Comparison of ENCODE assay signal across 10 mouse cellular contexts in the genomic region with DNA sequence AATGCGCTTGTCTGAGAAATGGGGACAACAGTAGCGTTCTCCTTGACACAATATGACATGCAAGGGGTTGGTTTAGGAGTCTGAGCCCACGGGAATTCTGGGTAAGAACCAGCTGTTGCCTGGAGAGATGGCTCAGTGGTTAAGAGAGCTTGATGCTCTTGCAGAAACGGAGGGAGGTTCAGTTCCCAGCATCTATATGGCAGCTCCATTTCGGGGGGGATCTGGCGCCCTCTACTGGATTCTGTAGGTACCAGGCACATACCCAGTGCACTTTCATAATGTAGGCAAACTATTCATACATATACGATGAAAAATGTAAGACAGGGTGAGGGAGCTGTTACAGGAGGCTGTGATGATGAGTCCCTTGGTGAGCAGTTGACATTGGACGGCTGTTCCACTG.
DNase-seq lines count a peak whose midpoint lies in the region; ATAC-seq and TF ChIP-seq lines count a peak whose summit lies in the region.
"Had no signal": no experiment of that assay in that cellular context is flagged by ENCODE, and none has a peak within 500 bp of the region (broad histone marks: within the 10 kb centered on the region; RNA-seq: fewer than 3 reads in every experiment).

No protein-coding gene starts in this region.

- TF ChIP-seq RAD21 in MEL (IDR thresholded peaks at IDR 0.05; ENCODE audit: low read depth, low read length): peak; percentile 80

- peaks cover 9% of the 10 kb centered on the region for H3K4me1 ChIP-seq in kidney, embryonic 16.5 days (ENCODE audit: insufficient read depth, low read length)
- peaks cover 2 to 5% of the 10 kb centered on the region in 2 experiments; a peak in 2 of 4 replicates for H3K4me1 ChIP-seq in MEL (ENCODE audit: control insufficient read depth in 1 of 2, insufficient read depth in 2 of 2, low read length in 2 of 2)

- H3K36me3 ChIP-seq in kidney, embryonic 16.5 days (ENCODE audit: insufficient read depth, low read length): no peaks in the 10 kb centered on the region
- H3K36me3 ChIP-seq in MEL (ENCODE audit: control insufficient read depth in 1 of 2, insufficient read depth in 2 of 2, low read length in 2 of 2): no peaks in the 10 kb centered on the region; a peak in 1 of 4 replicates
- H3K36me3 ChIP-seq in splenic B cell, adult 2 months (ENCODE audit: control insufficient read depth, insufficient read depth, low read length, poor library complexity, severe bottlenecking): no peaks in the 10 kb centered on the region
- H3K36me3 ChIP-seq: embryonic facial prominence, embryonic 15.5 days; limb, embryonic 15.5 days had no signal

- WGBS in kidney, embryonic 16.5 days: 44% methylated on average over 8 of the region's 8 CpGs

- no peak for TF ChIP-seq EP300 in MEL (IDR thresholded peaks at IDR 0.05; ENCODE audit: low read depth in 1 of 2, low read length in 2 of 2)

- no peaks in the 10 kb centered on the region for H3K79me2 ChIP-seq in MEL (ENCODE audit: control insufficient read depth, insufficient read depth, low read length, poor library complexity)

- no peaks in the 10 kb centered on the region for H3K27me3 ChIP-seq in kidney, embryonic 16.5 days (ENCODE audit: insufficient read depth, low read length)
- peaks cover 0 to 1% of the 10 kb centered on the region in 2 experiments; a peak in 1 of 4 replicates for H3K27me3 ChIP-seq in MEL (ENCODE audit: control insufficient read depth in 1 of 2, insufficient read depth in 2 of 2, low read length in 2 of 2)
- no peaks in the 10 kb centered on the region for H3K27me3 ChIP-seq in splenic B cell, adult 2 months (ENCODE audit: control insufficient read depth, insufficient read depth, low read length, poor library complexity, severe bottlenecking)
- H3K27me3 ChIP-seq: embryonic facial prominence, embryonic 15.5 days; limb, embryonic 15.5 days had no signal

- ATAC-seq in kidney, embryonic 16.5 days (ENCODE audit: low FRiP score, low TSS enrichment): no peak
- ATAC-seq in frontal cortex, adult (ENCODE audit: low TSS enrichment): peak; percentile 83
- peak; percentile 66 for ATAC-seq in megakaryocyte-erythroid progenitor cell, adult 5-6 weeks (replicated peaks; ENCODE audit: low FRiP score, low TSS enrichment, poor library complexity, severe bottlenecking)

- peak; percentile 13 for DNase-seq in kidney, adult 11 months
- peak; percentile 81 for DNase-seq in MEL (ENCODE audit: low read depth, low spot score)
- DNase-seq in cerebellum, adult 11-12 months: peak; percentile 28
- peak; percentile 31 to 42 for DNase-seq in layer of hippocampus, postnatal 36 days
- peak; percentile 78 for DNase-seq in splenic B cell, adult 2 months (ENCODE audit: low read depth, low spot score)

- peak; percentile 87 to 95 (median 91) for TF ChIP-seq CTCF in MEL (IDR thresholded peaks at IDR 0.05 in 2 of 3, conservative IDR thresholded peaks at IDR 0.05 in 1 of 3; ENCODE audit: control insufficient read depth in 1 of 3, insufficient read depth in 1 of 3, low read depth in 2 of 3, low read length in 3 of 3, poor library complexity in 1 of 3, severe bottlenecking in 1 of 3)

- TF ChIP-seq POLR2A in MEL (IDR thresholded peaks at IDR 0.05; ENCODE audit: control insufficient read depth in 1 of 2, insufficient read depth in 1 of 2, low read depth in 1 of 2, low read length in 2 of 2, poor library complexity in 1 of 2): no peak

- H3K4me2 ChIP-seq in kidney, embryonic 16.5 days (replicated peaks; ENCODE audit: low read depth, low read length): no peak overlapping the region
- H3K4me2 ChIP-seq: embryonic facial prominence, embryonic 15.5 days; limb, embryonic 15.5 days had no signal

- no peak overlapping the region for H3K27ac ChIP-seq in kidney, embryonic 16.5 days (ENCODE audit: low read length)
- H3K27ac ChIP-seq in MEL (ENCODE audit: control insufficient read depth, low read depth, low read length): no peak overlapping the region
- H3K27ac ChIP-seq: embryonic facial prominence, embryonic 15.5 days; limb, embryonic 15.5 days had no signal

- no peaks in the 10 kb centered on the region for H3K9me3 ChIP-seq in kidney, embryonic 16.5 days (ENCODE audit: low read length)
- no peaks in the 10 kb centered on the region for H3K9me3 ChIP-seq in MEL (replicated peaks; ENCODE audit: insufficient read depth, low read length)
- H3K9me3 ChIP-seq: embryonic facial prominence, embryonic 15.5 days; limb, embryonic 15.5 days had no signal

- H3K4me3 ChIP-seq in kidney, embryonic 16.5 days (ENCODE audit: low read length): no peak overlapping the region
- H3K4me3 ChIP-seq in MEL (ENCODE audit: control insufficient read depth in 1 of 2, insufficient read depth in 1 of 2, low read depth in 2 of 2, low read length in 2 of 2): peak overlapping the region in 1 of 2 experiments; percentile 29; a peak in 1 of 4 replicates
- H3K4me3 ChIP-seq: embryonic facial prominence, embryonic 15.5 days; limb, embryonic 15.5 days had no signal

- no peak overlapping the region for H3K9ac ChIP-seq in kidney, embryonic 16.5 days (replicated peaks; ENCODE audit: low read length)
- H3K9ac ChIP-seq in MEL (ENCODE audit: control insufficient read depth, low read depth, low read length, poor library complexity, severe bottlenecking): peak overlapping the region; percentile 54
- H3K9ac ChIP-seq: embryonic facial prominence, embryonic 15.5 days; limb, embryonic 15.5 days had no signal

TF ChIP-seq in MEL, 35 proteins besides CTCF, POLR2A, EP300 and RAD21:
- TF ChIP-seq MYC (IDR thresholded peaks at IDR 0.05; ENCODE audit: low read depth, low read length) (no peak), E2F4 (IDR thresholded peaks at IDR 0.05; ENCODE audit: borderline replicate concordance, low read depth, low read length) (no peak), CHD2 (IDR thresholded peaks at IDR 0.05; ENCODE audit: low read length) (no peak), CHD1 (IDR thresholded peaks at IDR 0.05; ENCODE audit: low read depth, low read length) (no peak), ZKSCAN1 (IDR thresholded peaks at IDR 0.05; ENCODE audit: low read depth, low read length) (no peak), TBP (IDR thresholded peaks at IDR 0.05; ENCODE audit: low read depth, low read length) (no peak), HCFC1 (IDR thresholded peaks at IDR 0.05; ENCODE audit: low read depth, low read length) (0 out of 2 replicates have a peak, but pooled peaks have one; percentile 16), GATA1 (IDR thresholded peaks at IDR 0.05; ENCODE audit: low read depth, low read length) (no peak), GABPA (IDR thresholded peaks at IDR 0.05; ENCODE audit: low read depth, low read length) (no peak), ZMIZ1 (IDR thresholded peaks at IDR 0.05; ENCODE audit: low read depth, low read length) (no peak), TAL1 (IDR thresholded peaks at IDR 0.05; ENCODE audit: low read length) (no peak), MAX (IDR thresholded peaks at IDR 0.05; ENCODE audit: low read length) (no peak), ETS1 (IDR thresholded peaks at IDR 0.05; ENCODE audit: low read depth, low read length) (no peak), MAFK (IDR thresholded peaks at IDR 0.05; ENCODE audit: borderline replicate concordance, low read depth, low read length) (no peak), MYB (IDR thresholded peaks at IDR 0.05; ENCODE audit: low read depth, low read length) (no peak), ZNF384 (IDR thresholded peaks at IDR 0.05; ENCODE audit: low read depth, low read length) (no peak), MAZ (IDR thresholded peaks at IDR 0.05; ENCODE audit: low read depth, low read length) (peak; percentile 39; the same call in 1 of the 2 replicates), NELFE (IDR thresholded peaks at IDR 0.05; ENCODE audit: low read depth, low read length) (no peak), BHLHE40 (IDR thresholded peaks at IDR 0.05; ENCODE audit: borderline replicate concordance, low read depth, low read length) (no peak), SIN3A (IDR thresholded peaks at IDR 0.05; ENCODE audit: low read length) (no peak), POLR2AphosphoS5 (IDR thresholded peaks at IDR 0.05; ENCODE audit: borderline replicate concordance, low read depth, low read length) (no peak), TCF12 (IDR thresholded peaks at IDR 0.05; ENCODE audit: low read depth, low read length) (no peak), JUND (IDR thresholded peaks at IDR 0.05; ENCODE audit: low read depth, low read length) (0 out of 2 replicates have a peak, but pooled peaks have one; percentile 12), ZC3H11A (IDR thresholded peaks at IDR 0.05; ENCODE audit: low read depth, low read length) (peak; percentile 59), USF1 (IDR thresholded peaks at IDR 0.05; ENCODE audit: low read depth, low read length) (no peak), NRF1 (IDR thresholded peaks at IDR 0.05; ENCODE audit: insufficient read depth, low read depth, low read length, poor library complexity, severe bottlenecking) (no peak), SMC3 (IDR thresholded peaks at IDR 0.05; ENCODE audit: low read depth, low read length) (peak; percentile 77), KAT2A (conservative IDR thresholded peaks at IDR 0.05; ENCODE audit: low read depth, low read length) (no peak), USF2 (IDR thresholded peaks at IDR 0.05; ENCODE audit: borderline replicate concordance in 1 of 2, insufficient read depth in 1 of 2, low read depth in 1 of 2, low read length in 2 of 2) (no peak)

Comparison
In these comparisons a context has a peak if more than half of its experiments do, and no peak if none do; other contexts are left out.
1. DNase-seq: peak in every context shown above with its lines; median percentile 81 in MEL; 78 in splenic B cell, adult 2 months; 36 in layer of hippocampus, postnatal 36 days; 28 in cerebellum, adult 11-12 months; 13 in kidney, adult 11 months.